In the genomic region with DNA sequence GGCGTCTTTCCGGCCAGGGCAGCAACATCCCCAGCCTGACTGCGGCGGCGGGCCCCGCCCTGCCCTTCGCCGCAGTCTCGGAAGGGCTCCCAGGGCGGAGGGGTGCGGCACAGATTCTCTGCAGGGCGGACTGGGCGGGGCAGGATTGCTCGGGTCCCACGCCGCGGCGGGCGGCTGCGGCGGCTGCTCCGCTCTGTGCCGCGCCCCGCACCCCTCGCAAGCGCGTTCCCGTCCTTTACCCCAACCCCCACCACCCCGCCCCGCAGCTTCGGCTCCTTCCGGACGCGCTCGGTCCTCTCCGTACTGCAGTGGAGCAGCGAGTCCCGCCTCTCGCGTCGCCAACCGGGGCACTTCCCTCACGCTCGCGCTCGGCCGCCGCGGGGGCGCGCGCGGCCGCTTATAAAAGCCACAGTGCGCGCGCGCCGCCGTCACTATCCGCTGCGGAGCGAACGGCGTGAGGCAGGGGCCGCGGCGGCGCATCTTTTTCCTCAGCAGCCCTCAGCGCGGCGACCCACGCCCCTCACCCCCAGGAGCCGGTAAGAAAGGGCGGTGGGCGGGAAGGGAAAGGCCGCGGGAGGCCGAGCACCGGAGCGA, we compare ENCODE assay signal across 8 mouse cellular contexts. TPM values are rescaled to one million over a fixed set of nuclear protein-coding genes. Genes with fewer than 3 reads are reported as not detected.
A peak's percentile ranks its signal among the peaks of the same experiment; 100 is the strongest.
DNase-seq lines count a peak whose midpoint lies in the region; ATAC-seq lines count a peak whose summit lies in the region.

Sptan1 (plus strand) TSS at position 311 of the 594 bp plus-strand sequence.

- peak within 1 kb of the TSS; percentile 99 for H3K9ac ChIP-seq in hindbrain, embryonic 15.5 days

- peak within 1 kb of the TSS; percentile 97 for H3K27ac ChIP-seq in hindbrain, embryonic 15.5 days (replicated peaks)

- peak within 1 kb of the TSS; percentile 90 for H3K4me3 ChIP-seq in hindbrain, embryonic 15.5 days

- peak within 1 kb of the TSS; percentile 73 for H3K4me2 ChIP-seq in hindbrain, embryonic 15.5 days

- no peaks in the 10 kb centered on the region for H3K9me3 ChIP-seq in hindbrain, embryonic 15.5 days

- peak; percentile 99 for ATAC-seq in hindbrain, embryonic 15.5 days (ENCODE audit: low FRiP score, low read depth)

- H3K4me1 ChIP-seq in hindbrain, embryonic 15.5 days (replicated peaks), result peaks cover 61% of the 10 kb centered on the region

- under 1% methylated on average over 76 of the region's 82 CpGs for WGBS in hindbrain, embryonic 15.5 days

- no peaks in the 10 kb centered on the region for H3K27me3 ChIP-seq in hindbrain, embryonic 15.5 days

- DNase-seq in R1 (ENCODE audit: low read depth, low spot score), result peak; percentile 94
- peak; percentile 99 to 100 for DNase-seq in cerebellum, postnatal 25 days
- peak; percentile 93 to 94 for DNase-seq in frontal cortex, postnatal 36 days (ENCODE audit: low spot score in 2 of 2)
- peak; percentile 90 for DNase-seq in left cerebral cortex, adult 11 months (ENCODE audit: low spot score)
- DNase-seq in lung, postnatal 4 days, result peak; percentile 98
- DNase-seq in retina, postnatal 7 days (ENCODE audit: low read depth, low spot score), result peak; percentile 92
- peak; percentile 90 for DNase-seq in urinary bladder, adult 2 months (ENCODE audit: low spot score)

- H3K36me3 ChIP-seq in hindbrain, embryonic 15.5 days, result peaks cover 18% of the 10 kb centered on the region

RNA-seq across cellular contexts. Expression of gene Sptan1, which starts in this region (rescaled TPM):
- polyA plus RNA-seq in hindbrain, embryonic 15.5 days (2015; fragmentation: Nextera tagmentation; extraction: Ambion mirVana), result 216 and 240 TPM in 2 replicates
- polyA plus RNA-seq in urinary bladder, adult 2 months (2012; rRNA removed), result 206 and 215 TPM in 2 replicates

Comparison
In these comparisons a context has a peak if more than half of its experiments do, and no peak if none do; other contexts are left out.
1. Peak in every context shown above with its lines: DNase-seq, ATAC-seq, H3K4me3 ChIP-seq and H3K27ac ChIP-seq.